Mouse (Mus musculus): ENCODE data around the gene Acat2.

DNA sequence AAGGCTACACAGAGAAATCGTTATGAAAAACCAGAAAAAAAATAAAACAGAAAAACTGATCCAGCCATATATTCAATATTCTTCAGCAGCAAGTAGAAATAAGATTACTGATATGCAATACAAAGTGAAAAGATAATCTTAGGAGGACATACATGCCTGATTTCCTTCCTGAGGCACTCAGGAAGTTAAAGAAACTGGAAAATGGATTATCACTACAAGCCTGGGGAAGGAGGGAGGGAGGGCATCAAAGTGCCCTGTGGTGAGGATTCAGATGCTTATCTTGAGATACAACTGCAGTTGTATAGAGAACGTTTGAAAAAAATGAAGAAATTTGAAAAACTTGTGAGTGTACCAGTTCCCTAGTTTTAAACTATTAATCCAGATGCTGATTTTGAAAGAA, 23.4 kb upstream of the Acat2 start:
- no peak for TF ChIP-seq POLR2A (IDR thresholded peaks at IDR 0.05; ENCODE audit: extremely low read depth, insufficient read depth, low read length)
- no peak for TF ChIP-seq CTCF (IDR thresholded peaks at IDR 0.05; ENCODE audit: extremely low read depth, insufficient read depth, low read length)

Measured in cortical plate, adult 2 months (tissue).